Mouse (Mus musculus): ENCODE data around the gene 4930505A04Rik. TPM values are rescaled to one million over a fixed set of nuclear protein-coding genes. Genes with fewer than 3 reads are reported as not detected.

Gene 4930505A04Rik
- polyA plus RNA-seq, 1 experiment from 2014 or later: 0.53 TPM

DNA sequence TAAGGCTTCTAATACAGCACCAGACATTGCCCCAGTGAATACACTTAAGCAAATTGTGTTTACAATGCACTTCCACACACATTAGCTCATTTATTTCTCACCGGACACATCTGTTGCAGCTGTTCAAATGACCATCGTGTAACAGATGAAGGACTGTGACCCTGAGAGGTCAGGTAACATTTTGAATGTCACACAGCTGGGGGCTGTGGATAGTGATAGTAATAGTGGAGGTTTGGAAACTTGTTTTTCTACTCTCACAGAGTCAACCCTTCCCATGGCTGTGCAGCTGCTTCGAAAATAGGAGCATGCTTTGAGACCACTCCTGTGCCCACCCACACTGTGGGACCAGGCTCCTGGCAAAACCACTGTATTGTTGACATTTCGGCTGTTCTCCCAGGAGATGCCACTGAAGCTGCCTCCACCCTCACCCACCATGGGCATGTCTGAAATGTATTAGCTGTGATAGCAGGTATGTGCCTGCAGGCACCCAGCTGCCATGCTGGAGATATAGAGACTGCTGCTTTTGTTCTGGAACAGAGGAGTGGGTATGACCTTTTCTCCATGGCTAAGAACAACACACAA is 66.9 kb downstream of the 4930505A04Rik start:
- no peak overlapping the region for H3K4me3 ChIP-seq (ENCODE audit: low read depth, low read length)
- ATAC-seq (ENCODE audit: insufficient read depth, low FRiP score, low TSS enrichment): no peak
- H3K27me3 ChIP-seq (ENCODE audit: control insufficient read depth, insufficient read depth, low read length): no peaks in the 10 kb centered on the region
- H3K4me2 ChIP-seq (ENCODE audit: low read depth): no peak overlapping the region
- no peak overlapping the region for H3K27ac ChIP-seq (ENCODE audit: low read depth, low read length)
- no peaks in the 10 kb centered on the region for H3K36me3 ChIP-seq (ENCODE audit: control insufficient read depth, insufficient read depth, low read length)
- no peak for DNase-seq (ENCODE audit: low spot score)
- no peaks in the 10 kb centered on the region for H3K9me3 ChIP-seq (ENCODE audit: control insufficient read depth, low read length)
- whole genome bisulfite sequencing: 53% methylated on average over 4 of the region's 4 CpGs
- no peak overlapping the region for H3K9ac ChIP-seq (ENCODE audit: low read length)
- H3K4me1 ChIP-seq (ENCODE audit: control insufficient read depth, insufficient read depth, low read length): no peaks in the 10 kb centered on the region

DNA sequence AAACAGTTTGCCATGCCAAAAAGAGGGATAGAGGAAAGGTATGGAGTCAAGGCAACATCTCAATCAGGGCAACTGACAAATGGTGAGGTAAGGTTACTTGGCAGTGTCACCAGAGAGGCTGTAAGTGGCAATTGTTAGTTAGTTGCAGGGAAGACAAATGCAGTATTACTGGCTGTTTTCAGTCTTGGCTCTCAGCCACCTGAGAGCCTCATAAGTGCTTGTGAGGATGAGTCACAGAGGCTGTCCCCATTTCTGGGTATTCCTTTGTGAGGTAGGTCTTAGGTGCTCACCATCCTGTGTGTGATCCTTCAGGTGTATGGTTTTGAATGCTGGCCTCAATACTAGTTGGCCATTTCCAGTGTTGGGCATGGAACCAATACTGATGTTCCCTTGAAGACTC is 77.3 kb downstream of the 4930505A04Rik start:
- no peak overlapping the region for H3K4me3 ChIP-seq (ENCODE audit: low read depth, low read length)
- ATAC-seq (ENCODE audit: insufficient read depth, low FRiP score, low TSS enrichment): no peak
- no peak overlapping the region for H3K4me2 ChIP-seq (ENCODE audit: low read depth)
- no peaks in the 10 kb centered on the region for H3K27me3 ChIP-seq (ENCODE audit: control insufficient read depth, insufficient read depth, low read length)
- H3K9me3 ChIP-seq (ENCODE audit: control insufficient read depth, low read length): no peaks in the 10 kb centered on the region
- DNase-seq (ENCODE audit: low spot score): no peak
- H3K27ac ChIP-seq (ENCODE audit: low read depth, low read length): no peak overlapping the region
- H3K4me1 ChIP-seq (ENCODE audit: control insufficient read depth, insufficient read depth, low read length): no peaks in the 10 kb centered on the region
- H3K9ac ChIP-seq (ENCODE audit: low read length): no peak overlapping the region
- no peaks in the 10 kb centered on the region for H3K36me3 ChIP-seq (ENCODE audit: control insufficient read depth, insufficient read depth, low read length)

DNA sequence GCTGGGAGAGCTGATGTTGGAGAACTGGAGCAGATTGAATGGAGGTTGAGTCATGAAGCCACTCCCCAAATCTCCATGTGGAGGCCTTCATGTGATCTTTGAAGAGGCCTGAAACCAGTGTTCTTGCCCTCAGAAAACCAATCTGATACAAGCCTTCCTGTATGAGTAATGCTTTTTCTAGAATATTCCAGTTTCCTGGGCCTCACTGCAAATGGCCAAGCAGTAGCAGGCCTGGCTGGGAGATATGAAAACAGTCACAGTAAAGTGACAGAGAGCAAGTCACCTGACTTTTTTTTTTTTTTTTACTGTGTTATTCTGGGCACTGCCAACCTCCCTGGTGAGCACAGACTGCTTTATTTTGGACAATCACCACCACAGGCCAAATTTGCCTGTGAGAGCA is 88.6 kb downstream of the 4930505A04Rik start:
- Histone ChIP-seq H3K27ac (ENCODE audit: low read depth, low read length) (no peak overlapping the region), H3K36me3 (ENCODE audit: control insufficient read depth, insufficient read depth, low read length) (no peaks in the 10 kb centered on the region), H3K9ac (ENCODE audit: low read length) (no peak overlapping the region), H3K4me1 (ENCODE audit: control insufficient read depth, insufficient read depth, low read length) (no peaks in the 10 kb centered on the region), H3K9me3 (ENCODE audit: control insufficient read depth, low read length) (no peaks in the 10 kb centered on the region), H3K4me2 (ENCODE audit: low read depth) (no peak overlapping the region), H3K27me3 (ENCODE audit: control insufficient read depth, insufficient read depth, low read length) (no peaks in the 10 kb centered on the region), H3K4me3 (ENCODE audit: low read depth, low read length) (no peak overlapping the region)
- ATAC-seq (ENCODE audit: insufficient read depth, low FRiP score, low TSS enrichment) (no peak), DNase-seq (ENCODE audit: low spot score) (no peak)

Other genes with a start within 250 kb of the 4930505A04Rik start
- gene Sptbn1, start 203.7 kb downstream of the 4930505A04Rik start, polyA plus RNA-seq (2014; fragmentation: Nextera tagmentation; extraction: Ambion mirVana): 97.0 and 105 TPM in 2 replicates
- 15.8 and 16.5 TPM in 2 replicates for gene Acyp2, start 177.8 kb upstream of the 4930505A04Rik start, polyA plus RNA-seq (2014; fragmentation: Nextera tagmentation; extraction: Ambion mirVana)